Mouse (Mus musculus) ovary, postnatal 10 days (tissue): ENCODE results near the gene Trim66.

ENCODE experiments used
- DNase-seq: peaks from one replicate; pipeline ENCODE4 v3.0.0; 2022; ENCODE audit warnings: low spot score

The Trim66 gene

GRCm38 (mm10) chr7:109448060-109448459 is 59.9 kb downstream of the Trim66 start:
- DNase-seq: no peak

DNA sequence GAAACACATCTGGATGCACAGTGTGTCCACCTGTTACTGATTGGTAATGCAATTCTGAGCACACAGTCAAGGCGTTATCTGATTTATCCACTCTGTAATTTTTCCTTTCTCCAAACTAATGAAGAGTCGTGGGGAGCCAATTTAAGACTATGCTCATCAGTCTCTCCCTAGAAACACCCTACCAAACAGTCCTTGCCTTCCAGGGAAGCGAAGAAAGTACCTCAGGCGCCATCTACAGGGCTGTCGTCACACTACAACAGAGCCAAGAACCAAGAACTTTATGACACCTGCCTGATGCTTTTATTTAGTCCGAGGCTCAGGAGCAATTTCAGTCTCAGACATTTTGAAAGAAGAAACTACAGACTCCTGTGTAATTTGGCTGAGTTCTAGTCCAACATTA is 62.9 kb downstream of the Trim66 start:
- DNase-seq: no peak

DNA sequence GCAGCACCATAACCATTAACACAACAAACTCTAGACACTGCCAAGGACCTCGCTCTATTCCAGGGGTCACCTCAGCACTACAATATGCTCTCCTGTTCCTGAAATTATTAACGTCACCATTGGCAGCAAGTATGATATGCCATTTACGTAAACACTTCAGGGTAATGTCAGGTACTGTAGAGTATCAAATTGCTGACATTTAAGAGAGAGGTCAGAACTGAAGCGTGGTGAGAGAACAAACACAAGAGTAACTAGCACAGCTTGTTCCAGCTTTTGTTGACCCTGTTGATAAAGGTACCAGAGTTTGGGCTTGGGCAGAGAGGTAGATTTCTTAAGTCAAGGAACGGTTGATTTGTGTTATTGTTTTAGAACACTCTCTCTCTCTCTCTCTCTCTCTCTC is 65.2 kb downstream of the Trim66 start:
- no peak for DNase-seq

GRCm38 (mm10) chr7:109440697-109441269 is 67.2 kb downstream of the Trim66 start:
- DNase-seq: no peak

GRCm38 (mm10) chr7:109438781-109439591 is 68.9 kb downstream of the Trim66 start, which contains the start of gene Stk33:
Stk33 (minus strand) TSS chr7:109439081.
- peak; percentile 36 for DNase-seq

DNA sequence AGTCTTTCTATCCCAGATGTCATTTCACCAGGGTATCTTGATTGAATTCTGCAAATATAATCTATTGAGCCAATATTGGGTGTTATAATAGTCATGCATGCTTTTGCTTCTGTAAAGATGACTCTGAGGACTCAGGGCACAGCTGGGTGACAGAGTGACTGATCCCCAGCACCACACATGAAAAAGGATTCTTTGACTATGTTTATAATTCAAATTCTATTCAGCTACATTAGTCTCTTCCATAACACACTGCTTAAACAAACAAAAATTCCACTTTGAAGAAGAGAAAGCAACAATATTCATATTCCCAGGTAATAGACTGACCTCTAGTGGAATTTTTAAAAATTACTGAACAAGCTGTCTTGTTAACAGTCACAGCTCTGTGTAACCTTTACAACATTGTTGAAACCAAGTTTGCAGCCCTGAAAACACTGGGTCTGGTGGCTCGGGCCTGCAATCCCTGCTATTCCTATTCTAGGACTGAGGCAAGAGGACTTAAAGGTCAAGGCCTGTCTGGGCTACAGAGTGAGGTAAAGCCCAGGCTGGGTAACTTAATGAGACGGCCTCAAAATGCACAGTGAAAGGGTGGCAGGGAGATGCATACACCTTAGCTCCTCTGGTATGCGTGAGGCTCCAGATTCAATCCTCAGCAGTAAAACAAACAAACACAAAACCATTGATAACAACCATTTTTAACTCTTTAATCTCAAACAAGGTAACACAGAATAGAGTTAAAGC is 83.3 kb downstream of the Trim66 start:
- DNase-seq: no peak

- no peak for DNase-seq
Measured at GRCm38 (mm10) chr7:109422803-109423202, 85.1 kb downstream of the Trim66 start.

DNA sequence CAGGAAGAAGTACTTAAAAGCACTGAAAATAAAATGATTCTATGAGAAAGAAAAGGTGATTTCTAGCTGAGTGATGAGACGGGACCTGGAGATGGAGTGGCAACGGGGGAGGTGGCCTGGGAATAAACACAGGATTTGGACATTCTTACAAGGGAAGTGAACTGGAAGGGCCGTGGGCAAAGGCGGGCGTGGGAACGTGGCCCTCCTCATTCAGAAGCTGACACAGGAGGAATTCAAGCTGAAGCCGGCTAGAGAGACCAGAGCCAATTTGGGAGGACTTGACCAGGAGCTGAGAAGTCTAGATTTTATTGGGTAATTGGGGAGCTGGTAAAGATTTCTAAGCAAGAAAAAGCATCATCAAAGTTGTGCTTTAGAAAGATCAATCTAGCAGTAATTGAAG is 102.4 kb downstream of the Trim66 start:
- no peak for DNase-seq

DNA sequence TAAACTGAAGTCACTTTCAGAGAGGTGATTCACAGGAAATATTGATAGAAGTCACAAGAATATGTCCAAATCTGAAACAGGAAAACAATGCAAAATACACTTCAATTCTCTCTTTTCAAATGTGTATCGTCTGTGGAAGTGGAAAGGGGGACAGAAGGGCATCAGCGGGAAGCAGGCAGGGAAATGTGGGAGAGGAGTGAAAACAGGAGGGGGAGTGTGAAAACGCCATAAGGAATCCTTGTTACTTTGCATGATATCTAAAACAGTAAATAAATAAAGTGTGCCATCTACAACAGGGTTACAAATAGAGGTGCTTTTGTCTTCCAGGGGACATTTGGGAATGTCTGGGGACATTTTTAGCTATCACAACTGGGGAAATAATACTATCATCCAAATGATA is 108.6 kb downstream of the Trim66 start:
- no peak for DNase-seq
